Mouse (Mus musculus) left cerebral cortex, adult 18-20 months (tissue): ENCODE results near the gene Pan2. TPM values are rescaled to one million over a fixed set of nuclear protein-coding genes. Genes with fewer than 3 reads are reported as not detected.

ENCODE experiments used
- DNase-seq, 2 experiments: peaks; one replicate each; pipeline ENCODE4 v3.0.0; 2021 to 2022; ENCODE audit warnings: low spot score in 2 of 2, mixed read lengths in 1 of 2
- total RNA-seq, 2 experiments: library from RNA; stranded (reverse); gene quantifications; 2 replicates each; pipeline ENCODE4 v1.2.3; 2021

The Pan2 gene
- total RNA-seq, 2 experiments from 2014 or later, result 12.7 to 15.2 TPM

- DNase-seq, result no peak
These were observed 67.5 kb downstream of the Pan2 start for GRCm38 (mm10) chr10:128370601-128371000.

Other genes starting within 250 kb of the Pan2 start
- 100 to 1,000 TPM; 137 to 142 TPM for gene Ptges3, start 244.4 kb upstream of the Pan2 start, total RNA-seq
- 1,000 to 10,000 TPM; 1,718 to 1,797 TPM for gene Atp5b, start 220.1 kb upstream of the Pan2 start, total RNA-seq
- 10 to 100 TPM; 40.3 to 40.4 TPM for gene Baz2a, start 211.8 kb upstream of the Pan2 start, total RNA-seq
- gene Rbms2, start 123.0 kb upstream of the Pan2 start, total RNA-seq, result 10 to 100 TPM; 14.9 to 15.4 TPM
- gene Gls2, start 108.9 kb upstream of the Pan2 start, total RNA-seq, result 10 to 100 TPM; 33.0 to 39.9 TPM
- 10 to 100 TPM; 10.4 to 10.8 TPM for gene Spryd4, start 91.5 kb upstream of the Pan2 start, total RNA-seq
- gene Mip, start 77.5 kb upstream of the Pan2 start, total RNA-seq, result not detected
- 1 to 10 TPM; 7.0 to 9.2 TPM for gene Timeless, start 71.3 kb upstream of the Pan2 start, total RNA-seq
- gene Apon, start 49.2 kb upstream of the Pan2 start, total RNA-seq, result not detected
- gene Apof, start 34.7 kb upstream of the Pan2 start, total RNA-seq, result not detected
- gene Stat2, start 32.8 kb upstream of the Pan2 start, total RNA-seq, result 10 to 100 TPM; 28.2 to 29.9 TPM
- not detected for gene Il23a, start 4.6 kb upstream of the Pan2 start, total RNA-seq
- gene Cnpy2, start 19.1 kb downstream of the Pan2 start, total RNA-seq, result 10 to 100 TPM; 65.8 to 68.7 TPM
- gene Cs, start 34.4 kb downstream of the Pan2 start, total RNA-seq, result 100 to 1,000 TPM; 222 to 232 TPM
- gene Coq10a, start 65.7 kb downstream of the Pan2 start, total RNA-seq, result 10 to 100 TPM; 58.5 to 60.4 TPM
- gene Ankrd52, start 73.8 kb downstream of the Pan2 start, total RNA-seq, result 10 to 100 TPM; 51.0 to 52.2 TPM
- gene Slc39a5, start 97.9 kb downstream of the Pan2 start, total RNA-seq, result not detected
- gene Nabp2, start 108.2 kb downstream of the Pan2 start, total RNA-seq, result 10 to 100 TPM; 81.2 to 85.5 TPM
- 10 to 100 TPM; 78.9 to 81.5 TPM for gene Rnf41, start 108.3 kb downstream of the Pan2 start, total RNA-seq
- 100 to 1,000 TPM; 265 to 267 TPM for gene Smarcc2, start 155.9 kb downstream of the Pan2 start, total RNA-seq
- gene Myl6, start 190.8 kb downstream of the Pan2 start, total RNA-seq, result 100 to 1,000 TPM; 576 to 616 TPM
- 10 to 100 TPM; 31.5 to 34.9 TPM for gene Myl6b, start 195.3 kb downstream of the Pan2 start, total RNA-seq
- 10 to 100 TPM; 13.1 to 13.2 TPM for gene Esyt1, start 222.5 kb downstream of the Pan2 start, total RNA-seq
- 10 to 100 TPM; 15.9 to 20.7 TPM for gene Zc3h10, start 244.4 kb downstream of the Pan2 start, total RNA-seq
- gene Rpl41, start 246.0 kb downstream of the Pan2 start, total RNA-seq, result 1,000 to 10,000 TPM; 1,493 to 1,582 TPM